Mouse (Mus musculus): ENCODE results near the gene Atf7ip. TPM values are rescaled to one million over a fixed set of nuclear protein-coding genes. Genes with fewer than 3 reads are reported as not detected.

Gene Atf7ip
- polyA plus RNA-seq, 1 experiment from 2014 or later = 18.0 TPM

DNA sequence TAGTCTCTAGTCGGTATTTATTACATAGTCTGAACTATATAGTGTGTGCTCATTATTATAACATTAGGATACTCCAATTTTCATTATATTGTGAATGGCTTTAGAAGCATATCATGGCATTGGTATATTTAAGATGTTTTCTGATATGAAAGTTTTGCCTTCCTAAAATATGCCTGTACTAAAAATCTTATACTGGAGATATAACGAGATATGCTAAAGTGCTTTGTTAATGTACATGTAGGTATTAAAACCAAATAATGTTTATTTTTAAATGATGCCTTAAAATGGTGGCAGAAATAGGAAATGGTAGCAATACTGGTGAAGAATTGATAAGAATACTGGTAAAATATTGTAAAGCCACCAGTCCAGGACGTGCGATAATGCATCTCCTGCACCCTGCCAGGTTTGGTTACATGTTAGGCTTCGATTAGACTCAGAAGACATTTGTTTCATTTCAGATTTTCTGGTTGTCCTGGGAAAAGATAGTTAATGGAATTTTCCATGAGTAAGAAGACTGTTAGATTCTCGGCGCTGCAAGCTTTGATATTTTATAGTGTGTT is 45.7 kb downstream of the Atf7ip start:
- 68% methylated on average over 7 of the region's 7 CpGs for WGBS (ENCODE audit: insufficient replicate concordance)
- no peak overlapping the region for H3K9ac ChIP-seq (ENCODE audit: low read depth, low read length)
- no peak overlapping the region for H3K4me2 ChIP-seq (ENCODE audit: low read depth, low read length)
- peaks cover 34% of the 10 kb centered on the region for H3K4me1 ChIP-seq (ENCODE audit: control insufficient read depth, low read depth, low read length)
- no peaks in the 10 kb centered on the region for H3K27me3 ChIP-seq (ENCODE audit: control insufficient read depth, insufficient read depth, low read depth, low read length)
- H3K27ac ChIP-seq (ENCODE audit: low read length) = no peak overlapping the region
- H3K9me3 ChIP-seq (replicated peaks; ENCODE audit: control insufficient read depth, low read length) = no peaks in the 10 kb centered on the region
- H3K36me3 ChIP-seq (ENCODE audit: control insufficient read depth, insufficient read depth) = no peaks in the 10 kb centered on the region
- H3K4me3 ChIP-seq (ENCODE audit: low read depth, low read length) = no peak overlapping the region
- no peak for ATAC-seq (ENCODE audit: low read depth)

GRCm38 (mm10) chr6:136553156-136553555 is 47.2 kb downstream of the Atf7ip start:
- H3K4me2 ChIP-seq (ENCODE audit: low read depth, low read length) = no peak overlapping the region
- 70% methylated on average over 5 of the region's 5 CpGs for WGBS (ENCODE audit: insufficient replicate concordance)

GRCm38 (mm10) chr6:136553767-136554569 is 48.0 kb downstream of the Atf7ip start:
- WGBS (ENCODE audit: insufficient replicate concordance) = 23% methylated on average over 11 of the region's 11 CpGs
- peak; percentile 80 for ATAC-seq (ENCODE audit: low read depth)
- Histone ChIP-seq H3K27me3 (ENCODE audit: control insufficient read depth, insufficient read depth, low read depth, low read length) (no peaks in the 10 kb centered on the region), H3K9ac (ENCODE audit: low read depth, low read length) (no peak overlapping the region), H3K9me3 (replicated peaks; ENCODE audit: control insufficient read depth, low read length) (no peaks in the 10 kb centered on the region), H3K27ac (ENCODE audit: low read length) (no peak overlapping the region; the same call in 1 of the 2 replicates), H3K36me3 (ENCODE audit: control insufficient read depth, insufficient read depth) (peaks cover 3% of the 10 kb centered on the region; the same call in 1 of the 2 replicates), H3K4me2 (ENCODE audit: low read depth, low read length) (peak overlapping the region; percentile 46), H3K4me3 (ENCODE audit: low read depth, low read length) (peak overlapping the region; percentile 16), H3K4me1 (ENCODE audit: control insufficient read depth, low read depth, low read length) (peaks cover 29% of the 10 kb centered on the region)

More at GRCm38 (mm10) chr6:136553156-136553555, 47.2 kb downstream of the Atf7ip start:
- Histone ChIP-seq H3K9me3 (replicated peaks; ENCODE audit: control insufficient read depth, low read length) (no peaks in the 10 kb centered on the region), H3K27ac (ENCODE audit: low read length) (no peak overlapping the region), H3K4me1 (ENCODE audit: control insufficient read depth, low read depth, low read length) (peaks cover 32% of the 10 kb centered on the region), H3K4me3 (ENCODE audit: low read depth, low read length) (no peak overlapping the region), H3K36me3 (ENCODE audit: control insufficient read depth, insufficient read depth) (no peaks in the 10 kb centered on the region), H3K27me3 (ENCODE audit: control insufficient read depth, insufficient read depth, low read depth, low read length) (no peaks in the 10 kb centered on the region), H3K9ac (ENCODE audit: low read depth, low read length) (no peak overlapping the region)
- ATAC-seq (ENCODE audit: low read depth) = no peak

GRCm38 (mm10) chr6:136554774-136555522 is 49.0 kb downstream of the Atf7ip start:
- ATAC-seq (ENCODE audit: low read depth) = no peak
- no peak overlapping the region for H3K4me3 ChIP-seq (ENCODE audit: low read depth, low read length)
- H3K9me3 ChIP-seq (replicated peaks; ENCODE audit: control insufficient read depth, low read length) = no peaks in the 10 kb centered on the region
- H3K27me3 ChIP-seq (ENCODE audit: control insufficient read depth, insufficient read depth, low read depth, low read length) = no peaks in the 10 kb centered on the region
- H3K9ac ChIP-seq (ENCODE audit: low read depth, low read length) = no peak overlapping the region
- whole genome bisulfite sequencing (ENCODE audit: insufficient replicate concordance) = 75% methylated on average over 7 of the region's 7 CpGs
- H3K4me2 ChIP-seq (ENCODE audit: low read depth, low read length) = no peak overlapping the region
- H3K27ac ChIP-seq (ENCODE audit: low read length) = peak overlapping the region; percentile 29; the same call in 1 of the 2 replicates
- peaks cover 6% of the 10 kb centered on the region; the same call in 1 of the 2 replicates for H3K36me3 ChIP-seq (ENCODE audit: control insufficient read depth, insufficient read depth)
- H3K4me1 ChIP-seq (ENCODE audit: control insufficient read depth, low read depth, low read length) = peaks cover 25% of the 10 kb centered on the region

DNA sequence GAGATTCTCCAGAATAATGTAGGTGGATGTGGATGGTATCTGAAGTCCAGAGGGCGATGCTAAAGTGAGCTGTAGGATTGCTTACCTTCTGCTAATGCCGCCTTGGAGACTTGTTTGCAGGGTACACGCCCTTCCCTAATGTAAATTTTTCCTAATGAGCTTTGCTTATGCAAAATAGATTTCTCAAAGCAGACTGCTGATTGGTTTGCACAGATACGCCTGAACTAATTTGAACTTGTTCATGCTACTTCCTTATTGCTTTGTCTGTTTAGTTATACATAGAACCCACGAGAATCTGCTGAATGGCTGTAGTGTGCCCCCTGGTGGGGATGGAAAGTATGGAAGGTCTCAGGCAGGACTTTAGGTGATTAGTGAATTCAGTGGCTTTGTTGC is 49.6 kb downstream of the Atf7ip start:
- Histone ChIP-seq H3K4me3 (ENCODE audit: low read depth, low read length) (no peak overlapping the region), H3K36me3 (ENCODE audit: control insufficient read depth, insufficient read depth) (peaks cover 12% of the 10 kb centered on the region), H3K27me3 (ENCODE audit: control insufficient read depth, insufficient read depth, low read depth, low read length) (no peaks in the 10 kb centered on the region), H3K9me3 (replicated peaks; ENCODE audit: control insufficient read depth, low read length) (no peaks in the 10 kb centered on the region), H3K4me2 (ENCODE audit: low read depth, low read length) (no peak overlapping the region), H3K9ac (ENCODE audit: low read depth, low read length) (no peak overlapping the region), H3K4me1 (ENCODE audit: control insufficient read depth, low read depth, low read length) (peaks cover 24% of the 10 kb centered on the region), H3K27ac (ENCODE audit: low read length) (0 out of 2 replicates have a peak overlapping the region, but pooled peaks have one; percentile 29)
- 52% methylated on average over 5 of the region's 5 CpGs for WGBS (ENCODE audit: insufficient replicate concordance)
- peak; percentile 53 for ATAC-seq (ENCODE audit: low read depth)

DNA sequence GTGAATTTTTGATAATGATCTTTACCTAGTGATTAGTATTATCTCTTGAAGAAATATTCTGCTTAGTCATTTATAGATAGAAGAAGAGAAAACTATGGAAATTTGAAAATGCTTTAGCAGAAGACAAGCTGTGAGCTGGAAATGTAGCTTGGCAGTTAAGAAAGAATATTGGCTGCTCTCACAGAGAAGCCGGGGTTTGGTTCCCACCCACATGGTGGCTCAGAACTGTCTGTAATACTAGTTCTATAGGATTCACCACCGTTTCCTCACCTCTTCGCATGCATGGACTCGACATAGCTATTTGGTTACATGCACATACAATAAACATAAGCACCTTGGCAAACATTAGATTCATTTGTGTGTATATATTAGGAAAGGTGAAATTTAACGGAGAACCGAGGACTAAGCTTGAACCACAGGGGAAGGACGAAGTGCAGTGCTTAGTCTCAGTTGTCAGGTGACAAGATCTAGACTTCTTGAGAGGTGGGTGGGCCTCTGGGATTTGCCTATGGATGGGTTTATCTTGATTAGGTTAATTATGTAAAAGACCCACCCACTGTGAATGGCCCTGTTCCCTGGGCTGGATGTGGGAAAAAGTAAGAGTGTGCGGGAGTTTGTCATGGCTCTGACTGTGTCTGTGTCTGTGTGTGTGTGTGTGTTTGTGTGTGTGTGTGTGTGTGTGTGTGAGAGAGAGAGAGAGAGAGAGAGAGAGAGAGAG is 52.5 kb downstream of the Atf7ip start:
- Histone ChIP-seq H3K4me1 (ENCODE audit: control insufficient read depth, low read depth, low read length) (peaks cover 13% of the 10 kb centered on the region), H3K36me3 (ENCODE audit: control insufficient read depth, insufficient read depth) (peaks cover 36% of the 10 kb centered on the region), H3K9ac (ENCODE audit: low read depth, low read length) (no peak overlapping the region), H3K4me3 (ENCODE audit: low read depth, low read length) (no peak overlapping the region), H3K9me3 (replicated peaks; ENCODE audit: control insufficient read depth, low read length) (no peaks in the 10 kb centered on the region), H3K27me3 (ENCODE audit: control insufficient read depth, insufficient read depth, low read depth, low read length) (no peaks in the 10 kb centered on the region), H3K27ac (ENCODE audit: low read length) (no peak overlapping the region), H3K4me2 (ENCODE audit: low read depth, low read length) (no peak overlapping the region)
- 86% methylated on average over 8 of the region's 8 CpGs for WGBS (ENCODE audit: insufficient replicate concordance)
- no peak for ATAC-seq (ENCODE audit: low read depth)

DNA sequence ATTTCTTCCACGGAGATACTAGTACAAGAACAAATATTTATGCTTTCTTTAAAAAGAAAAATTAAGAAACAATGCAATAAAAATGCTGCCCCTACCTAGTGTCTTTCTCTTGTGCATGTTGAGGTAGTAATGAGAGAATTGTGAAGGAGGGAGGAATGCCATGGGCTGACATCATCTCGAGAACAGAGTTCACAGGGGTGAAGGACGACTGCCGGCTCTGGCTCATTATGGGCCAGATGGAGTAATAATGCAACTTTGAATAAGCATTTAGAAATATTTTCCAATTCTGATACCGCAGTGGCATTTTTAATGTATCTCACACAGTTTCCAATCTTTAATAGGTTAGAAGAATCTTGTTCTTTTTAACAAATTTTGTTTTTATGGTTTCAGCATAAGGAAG is 60.0 kb downstream of the Atf7ip start:
- no peak overlapping the region for H3K4me3 ChIP-seq (ENCODE audit: low read depth, low read length)
- peaks cover 2% of the 10 kb centered on the region for H3K9me3 ChIP-seq (replicated peaks; ENCODE audit: control insufficient read depth, low read length)
- no peak overlapping the region for H3K27ac ChIP-seq (ENCODE audit: low read length)
- ATAC-seq (ENCODE audit: low read depth) = no peak
- H3K4me1 ChIP-seq (ENCODE audit: control insufficient read depth, low read depth, low read length) = no peaks in the 10 kb centered on the region
- H3K4me2 ChIP-seq (ENCODE audit: low read depth, low read length) = no peak overlapping the region
- H3K27me3 ChIP-seq (ENCODE audit: control insufficient read depth, insufficient read depth, low read depth, low read length) = no peaks in the 10 kb centered on the region
- no peak overlapping the region for H3K9ac ChIP-seq (ENCODE audit: low read depth, low read length)
- peaks cover 73% of the 10 kb centered on the region for H3K36me3 ChIP-seq (ENCODE audit: control insufficient read depth, insufficient read depth)
- WGBS (ENCODE audit: insufficient replicate concordance) = 94% methylated on average over 5 of the region's 5 CpGs

DNA sequence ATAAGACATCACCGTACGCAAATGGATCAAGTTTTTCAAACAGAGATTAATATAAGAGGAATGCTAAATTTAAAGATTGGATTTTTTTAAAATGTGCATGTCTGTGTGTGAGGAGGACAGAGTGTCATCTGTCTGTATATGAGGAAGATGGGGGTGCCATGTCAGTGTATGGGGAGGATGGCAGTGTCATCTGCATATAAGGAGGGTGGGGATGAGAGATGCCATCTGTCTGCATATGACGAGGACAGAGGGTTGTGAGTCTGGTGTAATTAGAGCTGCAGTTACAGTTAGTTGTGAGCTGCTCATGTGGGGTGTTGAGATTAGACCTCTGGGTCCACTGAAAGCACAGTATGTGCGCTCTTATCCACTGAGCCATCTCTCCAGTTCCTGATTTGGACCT is 84.8 kb downstream of the Atf7ip start:
- Histone ChIP-seq H3K27ac (ENCODE audit: low read length) (no peak overlapping the region), H3K4me3 (ENCODE audit: low read depth, low read length) (no peak overlapping the region), H3K4me2 (ENCODE audit: low read depth, low read length) (no peak overlapping the region), H3K27me3 (ENCODE audit: control insufficient read depth, insufficient read depth, low read depth, low read length) (no peaks in the 10 kb centered on the region), H3K36me3 (ENCODE audit: control insufficient read depth, insufficient read depth) (peaks cover 60% of the 10 kb centered on the region), H3K4me1 (ENCODE audit: control insufficient read depth, low read depth, low read length) (no peaks in the 10 kb centered on the region), H3K9ac (ENCODE audit: low read depth, low read length) (no peak overlapping the region), H3K9me3 (replicated peaks; ENCODE audit: control insufficient read depth, low read length) (no peaks in the 10 kb centered on the region)
- whole genome bisulfite sequencing (ENCODE audit: insufficient replicate concordance) = 82% methylated on average over 4 of the region's 4 CpGs
- no peak for ATAC-seq (ENCODE audit: low read depth)

Data from liver, embryonic 16.5 days (tissue).